Mouse (Mus musculus): ENCODE results near the gene Foxo3. TPM values are rescaled to one million over a fixed set of nuclear protein-coding genes. Genes with fewer than 3 reads are reported as not detected.

Foxo3 gene
- polyA plus RNA-seq, 1 experiment, result 76.6 TPM

DNA sequence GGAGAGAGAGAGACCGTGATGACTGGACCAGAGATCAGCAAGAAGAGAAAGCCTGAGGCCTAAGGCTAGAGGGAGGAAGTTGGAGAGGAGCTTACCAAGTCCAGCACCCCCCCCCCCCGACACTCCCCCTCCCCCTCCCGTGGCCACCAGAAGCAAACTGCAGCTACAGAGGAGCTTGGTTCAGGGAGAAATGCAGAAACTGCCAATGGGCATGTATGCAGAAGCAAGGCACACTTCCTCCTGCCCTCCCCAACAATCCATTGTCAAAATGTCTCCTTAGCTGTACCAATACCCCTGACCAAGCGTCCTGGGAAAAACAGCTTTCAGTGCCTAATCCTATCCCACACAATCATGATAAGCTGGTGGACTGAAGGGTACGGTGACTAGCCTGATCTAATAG, 131.8 kb downstream of the Foxo3 start:
- 51% methylated on average over 5 of the region's 5 CpGs for WGBS
- H3K4me1 ChIP-seq (replicated peaks; ENCODE audit: control insufficient read depth, insufficient read depth, low read length), result no peaks in the 10 kb centered on the region
- no peak for DNase-seq
- H3K4me3 ChIP-seq (ENCODE audit: control insufficient read depth, insufficient read depth, low read length), result no peak overlapping the region
- H3K27ac ChIP-seq (ENCODE audit: control insufficient read depth, insufficient read depth, low read length), result no peak overlapping the region
- no peaks in the 10 kb centered on the region for H3K36me3 ChIP-seq (ENCODE audit: control insufficient read depth, insufficient read depth, low read length)
- H3K27me3 ChIP-seq (ENCODE audit: control insufficient read depth, insufficient read depth, low read length), result no peaks in the 10 kb centered on the region
- no peak for TF ChIP-seq CTCF (IDR thresholded peaks at IDR 0.05; ENCODE audit: borderline replicate concordance, control insufficient read depth, extremely low read depth, insufficient read depth, low read length, poor library complexity)
- no peak for TF ChIP-seq POLR2A (IDR thresholded peaks at IDR 0.05; ENCODE audit: control insufficient read depth, extremely low read depth, insufficient read depth, low read length, poor library complexity)

DNA sequence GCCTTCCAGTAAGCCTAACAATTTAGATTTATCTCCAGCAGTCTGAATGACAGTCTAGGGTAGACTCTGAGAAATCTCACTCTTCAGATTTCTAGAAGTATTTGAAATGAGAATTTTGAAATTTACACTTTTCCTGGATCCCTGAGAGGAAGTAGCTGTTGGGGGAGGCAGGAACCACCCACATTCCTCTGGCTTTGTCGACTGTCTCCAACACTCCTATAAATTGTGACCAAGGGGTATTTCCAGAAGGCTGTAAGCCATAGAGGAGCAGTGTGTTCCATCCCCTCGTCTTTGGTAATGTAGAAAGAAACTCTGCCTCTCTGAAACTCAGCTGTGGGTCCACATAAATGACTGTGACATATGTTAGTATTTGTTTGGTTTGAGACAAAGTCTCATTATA, 132.4 kb downstream of the Foxo3 start:
- Histone ChIP-seq H3K27ac (ENCODE audit: control insufficient read depth, insufficient read depth, low read length) (no peak overlapping the region), H3K36me3 (ENCODE audit: control insufficient read depth, insufficient read depth, low read length) (no peaks in the 10 kb centered on the region), H3K27me3 (ENCODE audit: control insufficient read depth, insufficient read depth, low read length) (no peaks in the 10 kb centered on the region), H3K4me1 (replicated peaks; ENCODE audit: control insufficient read depth, insufficient read depth, low read length) (no peaks in the 10 kb centered on the region), H3K4me3 (ENCODE audit: control insufficient read depth, insufficient read depth, low read length) (no peak overlapping the region)
- DNase-seq, result no peak
- TF ChIP-seq POLR2A (IDR thresholded peaks at IDR 0.05; ENCODE audit: control insufficient read depth, extremely low read depth, insufficient read depth, low read length, poor library complexity) (no peak), CTCF (IDR thresholded peaks at IDR 0.05; ENCODE audit: borderline replicate concordance, control insufficient read depth, extremely low read depth, insufficient read depth, low read length, poor library complexity) (no peak)
- 73% methylated on average over 2 of the region's 2 CpGs for WGBS

DNA sequence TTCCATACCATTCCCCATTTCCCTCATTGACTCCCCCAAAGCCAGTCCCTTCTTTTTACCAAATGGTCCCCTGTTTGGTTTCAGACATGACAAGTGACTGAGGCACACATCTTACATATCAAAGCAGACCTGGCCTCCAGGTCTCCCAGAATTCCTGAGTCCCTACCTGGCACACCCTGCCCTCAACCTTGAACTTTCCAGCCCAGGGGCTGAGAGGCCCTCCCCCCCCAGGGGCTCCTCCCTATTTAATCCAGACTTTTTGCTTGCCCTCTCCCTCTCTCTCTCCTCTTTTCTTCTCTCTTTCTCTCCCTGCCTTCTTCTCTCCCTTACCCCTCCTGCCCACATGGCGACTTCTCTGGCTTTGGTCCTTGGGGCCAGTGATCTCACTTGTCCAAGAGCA, 133.8 kb downstream of the Foxo3 start:
- TF ChIP-seq CTCF (IDR thresholded peaks at IDR 0.05; ENCODE audit: borderline replicate concordance, control insufficient read depth, extremely low read depth, insufficient read depth, low read length, poor library complexity) (no peak), POLR2A (IDR thresholded peaks at IDR 0.05; ENCODE audit: control insufficient read depth, extremely low read depth, insufficient read depth, low read length, poor library complexity) (no peak)
- Histone ChIP-seq H3K4me3 (ENCODE audit: control insufficient read depth, insufficient read depth, low read length) (no peak overlapping the region), H3K36me3 (ENCODE audit: control insufficient read depth, insufficient read depth, low read length) (no peaks in the 10 kb centered on the region), H3K4me1 (replicated peaks; ENCODE audit: control insufficient read depth, insufficient read depth, low read length) (no peaks in the 10 kb centered on the region), H3K27ac (ENCODE audit: control insufficient read depth, insufficient read depth, low read length) (no peak overlapping the region), H3K27me3 (ENCODE audit: control insufficient read depth, insufficient read depth, low read length) (no peaks in the 10 kb centered on the region)
- 100% methylated on average over 1 of the region's 1 CpGs for whole genome bisulfite sequencing
- no peak for DNase-seq

DNA sequence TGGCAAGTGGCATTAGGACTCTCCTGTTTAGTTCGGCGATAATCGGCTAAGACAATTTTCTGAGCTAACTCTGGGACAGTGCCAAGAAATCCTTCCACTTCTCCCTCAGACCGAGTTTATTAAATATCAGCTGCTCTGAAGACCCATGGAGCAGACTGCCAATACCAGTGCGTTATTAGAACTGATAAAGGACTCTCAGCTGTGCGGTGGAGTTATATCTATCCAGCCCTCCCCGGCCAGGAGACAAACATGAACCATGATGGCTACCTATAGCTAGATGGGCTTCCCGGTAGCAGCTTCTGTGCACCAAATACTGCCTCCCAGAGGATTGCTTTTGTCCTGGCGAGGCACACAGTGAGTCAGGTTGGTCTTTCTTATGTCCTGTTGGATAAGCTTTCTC, 134.5 kb downstream of the Foxo3 start:
- Histone ChIP-seq H3K27me3 (ENCODE audit: control insufficient read depth, insufficient read depth, low read length) (no peaks in the 10 kb centered on the region), H3K4me3 (ENCODE audit: control insufficient read depth, insufficient read depth, low read length) (no peak overlapping the region), H3K4me1 (replicated peaks; ENCODE audit: control insufficient read depth, insufficient read depth, low read length) (no peaks in the 10 kb centered on the region), H3K27ac (ENCODE audit: control insufficient read depth, insufficient read depth, low read length) (no peak overlapping the region), H3K36me3 (ENCODE audit: control insufficient read depth, insufficient read depth, low read length) (no peaks in the 10 kb centered on the region)
- WGBS, result 91% methylated on average over 9 of the region's 9 CpGs
- no peak for DNase-seq
- TF ChIP-seq CTCF (IDR thresholded peaks at IDR 0.05; ENCODE audit: borderline replicate concordance, control insufficient read depth, extremely low read depth, insufficient read depth, low read length, poor library complexity), result no peak
- TF ChIP-seq POLR2A (IDR thresholded peaks at IDR 0.05; ENCODE audit: control insufficient read depth, extremely low read depth, insufficient read depth, low read length, poor library complexity), result no peak

DNA sequence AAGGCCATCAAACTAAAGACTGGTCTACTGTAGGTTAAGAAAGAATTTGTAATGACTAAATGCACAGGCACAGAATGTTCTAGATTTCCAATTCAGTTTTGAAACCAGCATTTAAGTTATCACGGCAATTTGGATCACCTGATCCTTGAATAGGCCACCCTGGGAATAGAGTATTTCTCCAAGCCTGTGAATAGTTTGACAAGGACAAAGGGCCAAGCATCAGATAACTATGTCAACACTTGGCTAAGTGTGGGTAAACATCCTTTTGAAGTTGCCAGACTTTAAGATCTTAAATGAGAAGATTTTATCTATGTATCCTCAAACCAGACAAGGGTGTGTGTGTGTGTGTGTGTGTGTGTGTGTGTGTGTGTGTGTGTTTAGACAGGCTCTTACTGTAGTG, 136.8 kb downstream of the Foxo3 start:
- TF ChIP-seq POLR2A (IDR thresholded peaks at IDR 0.05; ENCODE audit: control insufficient read depth, extremely low read depth, insufficient read depth, low read length, poor library complexity) (no peak), CTCF (IDR thresholded peaks at IDR 0.05; ENCODE audit: borderline replicate concordance, control insufficient read depth, extremely low read depth, insufficient read depth, low read length, poor library complexity) (no peak)

DNA sequence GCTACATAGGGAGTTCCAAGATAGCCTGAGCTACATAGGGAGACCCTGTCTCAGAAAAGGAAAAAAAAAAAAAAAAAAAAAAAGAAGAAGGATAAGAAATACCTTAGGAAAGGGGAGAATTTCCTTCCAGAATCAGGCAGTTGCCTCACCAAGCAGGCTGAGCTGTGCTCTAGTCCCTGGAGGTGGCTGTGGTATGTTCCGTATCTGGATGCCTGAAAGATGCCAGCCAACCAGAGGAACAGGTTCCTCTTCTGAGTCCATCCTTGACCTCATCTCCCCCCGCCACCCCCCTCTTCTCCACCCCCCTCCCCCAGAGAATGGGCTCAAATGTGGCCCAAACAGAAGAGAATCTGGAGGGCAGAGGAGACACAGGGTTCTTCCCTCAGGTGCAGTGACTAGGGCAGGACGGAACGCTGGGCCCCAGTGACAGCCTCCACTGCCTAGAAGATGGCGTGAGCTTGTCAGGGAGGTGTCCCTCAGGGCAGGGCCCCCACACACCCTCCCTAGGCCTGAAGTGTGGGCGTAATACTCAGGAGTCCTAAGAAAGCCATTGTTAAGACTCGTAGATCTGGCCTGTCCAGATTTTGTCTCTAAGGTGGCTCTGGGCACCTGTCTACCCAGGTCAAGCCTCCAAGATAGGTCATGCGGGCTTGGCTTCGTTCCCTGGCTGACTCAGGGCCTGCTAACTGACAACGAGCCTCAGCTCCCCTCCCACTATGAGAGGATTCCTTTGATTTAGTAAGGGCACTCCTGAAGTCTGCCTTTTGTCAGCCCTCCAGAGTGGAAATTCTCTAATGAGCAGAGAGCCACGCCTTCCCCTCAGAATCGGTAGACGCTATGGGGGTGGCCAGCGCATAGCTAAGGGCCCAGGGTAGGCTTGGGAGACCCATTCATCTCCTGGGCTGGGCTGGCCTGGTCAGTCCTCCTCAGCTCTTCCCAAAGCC, 141.5 kb downstream of the Foxo3 start:
- H3K4me3 ChIP-seq (ENCODE audit: control insufficient read depth, insufficient read depth, low read length), result no peak overlapping the region
- no peaks in the 10 kb centered on the region for H3K4me1 ChIP-seq (replicated peaks; ENCODE audit: control insufficient read depth, insufficient read depth, low read length)
- TF ChIP-seq POLR2A (IDR thresholded peaks at IDR 0.05; ENCODE audit: control insufficient read depth, extremely low read depth, insufficient read depth, low read length, poor library complexity) (no peak), CTCF (IDR thresholded peaks at IDR 0.05; ENCODE audit: borderline replicate concordance, control insufficient read depth, extremely low read depth, insufficient read depth, low read length, poor library complexity) (no peak)
- WGBS, result 96% methylated on average over 14 of the region's 14 CpGs
- no peak for DNase-seq
- no peaks in the 10 kb centered on the region for H3K36me3 ChIP-seq (ENCODE audit: control insufficient read depth, insufficient read depth, low read length)
- no peak overlapping the region for H3K27ac ChIP-seq (ENCODE audit: control insufficient read depth, insufficient read depth, low read length)
- H3K27me3 ChIP-seq (ENCODE audit: control insufficient read depth, insufficient read depth, low read length), result no peaks in the 10 kb centered on the region

More for the DNA sequence above, 136.8 kb downstream of the Foxo3 start:
- Histone ChIP-seq H3K4me1 (replicated peaks; ENCODE audit: control insufficient read depth, insufficient read depth, low read length) (no peaks in the 10 kb centered on the region), H3K27me3 (ENCODE audit: control insufficient read depth, insufficient read depth, low read length) (no peaks in the 10 kb centered on the region), H3K4me3 (ENCODE audit: control insufficient read depth, insufficient read depth, low read length) (no peak overlapping the region), H3K27ac (ENCODE audit: control insufficient read depth, insufficient read depth, low read length) (no peak overlapping the region), H3K36me3 (ENCODE audit: control insufficient read depth, insufficient read depth, low read length) (no peaks in the 10 kb centered on the region)
- no peak for DNase-seq
- WGBS, result 98% methylated on average over 1 of the region's 1 CpGs

Other genes starting within 250 kb of the Foxo3 start
- gene Afg1l, start 201.8 kb upstream of the Foxo3 start, polyA plus RNA-seq (2012; rRNA removed), result 3.4 and 3.7 TPM in 2 replicates
- gene Snx3, start 225.3 kb upstream of the Foxo3 start, polyA plus RNA-seq (2012; rRNA removed), result 309 and 380 TPM in 2 replicates